Mouse (Mus musculus): ENCODE measurements around the gene Ccm2. TPM values are rescaled to one million over a fixed set of nuclear protein-coding genes. Genes with fewer than 3 reads are reported as not detected.
A peak's percentile ranks its signal among the peaks of the same experiment; 100 is the strongest.

Ccm2 gene
- total and polyA plus RNA-seq, 2 experiments: 16.5 to 49.6 TPM

DNA sequence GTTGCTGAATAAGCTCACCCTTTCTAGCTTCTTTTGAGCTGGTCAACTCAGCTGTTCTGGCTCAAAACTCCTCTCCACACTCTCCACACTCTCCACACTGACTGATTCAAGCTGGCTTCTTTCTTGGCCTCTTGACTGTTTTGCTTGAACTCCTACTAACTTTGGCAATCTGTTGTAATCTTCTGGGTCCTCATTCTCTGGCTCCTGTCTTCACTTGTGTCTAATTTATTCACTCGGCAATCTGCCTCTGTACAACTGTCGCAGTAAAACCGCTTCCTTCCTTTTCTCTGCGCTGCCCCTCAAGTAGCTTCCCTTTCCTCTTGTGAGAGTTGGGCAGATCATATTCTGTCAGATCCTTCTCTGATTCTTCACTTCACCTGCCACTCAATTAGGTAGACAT is 81.0 kb downstream of the Ccm2 start:
- Histone ChIP-seq H3K27ac (replicated peaks; ENCODE audit: insufficient read depth, low read depth, low read length) (0 out of 2 replicates have a peak overlapping the region, but pooled peaks have one; percentile 10), H3K79me2 (ENCODE audit: control insufficient read depth, insufficient read depth, low read length) (peaks cover 3% of the 10 kb centered on the region; the same call in 1 of the 2 replicates), H3K36me3 (ENCODE audit: control insufficient read depth, insufficient read depth, low read length) (peaks cover 5% of the 10 kb centered on the region; the same call in 1 of the 2 replicates), H3K27me3 (ENCODE audit: control insufficient read depth, insufficient read depth, low read length) (no peaks in the 10 kb centered on the region), H3K4me3 (ENCODE audit: insufficient read depth, low read depth, low read length) (no peak overlapping the region), H3K9ac (ENCODE audit: low read depth, low read length) (no peak overlapping the region), H3K4me1 (ENCODE audit: control insufficient read depth, insufficient read depth, low read length) (peaks cover 7% of the 10 kb centered on the region)
- WGBS: 81% methylated on average over 4 of the region's 4 CpGs
- DNase-seq (ENCODE audit: extremely low read depth, low read depth, low spot score): no peak
- no peak for TF ChIP-seq CTCF (IDR thresholded peaks at IDR 0.05; ENCODE audit: low read depth, low read length)
- no peak for TF ChIP-seq POLR2A (IDR thresholded peaks at IDR 0.05; ENCODE audit: extremely low read depth, insufficient read depth, low read length)

GRCm38 (mm10) chr11:6628568-6628967 is 81.9 kb downstream of the Ccm2 start:
- H3K4me3 ChIP-seq (ENCODE audit: insufficient read depth, low read depth, low read length): no peak overlapping the region
- WGBS: 37% methylated on average over 4 of the region's 4 CpGs
- no peak for DNase-seq (ENCODE audit: extremely low read depth, low read depth, low spot score)
- H3K27me3 ChIP-seq (ENCODE audit: control insufficient read depth, insufficient read depth, low read length): no peaks in the 10 kb centered on the region
- TF ChIP-seq CTCF (IDR thresholded peaks at IDR 0.05; ENCODE audit: low read depth, low read length) (peak; percentile 84), POLR2A (IDR thresholded peaks at IDR 0.05; ENCODE audit: extremely low read depth, insufficient read depth, low read length) (no peak)
- no peaks in the 10 kb centered on the region for H3K36me3 ChIP-seq (ENCODE audit: control insufficient read depth, insufficient read depth, low read length)
- H3K79me2 ChIP-seq (ENCODE audit: control insufficient read depth, insufficient read depth, low read length): peaks cover 3% of the 10 kb centered on the region; the same call in 1 of the 2 replicates
- H3K4me1 ChIP-seq (ENCODE audit: control insufficient read depth, insufficient read depth, low read length): peaks cover 7% of the 10 kb centered on the region
- no peak overlapping the region for H3K9ac ChIP-seq (ENCODE audit: low read depth, low read length)
- H3K27ac ChIP-seq (replicated peaks; ENCODE audit: insufficient read depth, low read depth, low read length): no peak overlapping the region

DNA sequence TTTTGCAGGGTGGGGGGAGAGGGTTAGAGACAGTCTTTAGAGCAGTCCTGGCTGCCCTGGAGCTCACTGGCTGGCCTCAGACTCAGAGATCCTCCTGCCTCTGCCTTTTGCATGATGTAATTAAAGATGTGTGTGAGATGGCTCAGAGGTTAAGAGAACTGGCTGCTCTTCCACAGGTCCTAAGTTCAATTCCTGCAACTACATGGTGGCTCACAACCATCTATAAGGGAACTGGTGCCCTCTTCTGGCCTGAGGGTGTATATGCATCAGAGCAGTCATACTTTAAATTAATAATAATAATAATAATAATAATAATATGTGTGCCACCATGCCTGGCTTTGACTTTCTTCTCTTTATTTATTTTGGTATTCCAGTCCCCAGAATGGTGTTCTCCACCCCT is 83.0 kb downstream of the Ccm2 start:
- no peaks in the 10 kb centered on the region for H3K36me3 ChIP-seq (ENCODE audit: control insufficient read depth, insufficient read depth, low read length)
- peak; percentile 36 for TF ChIP-seq CTCF (IDR thresholded peaks at IDR 0.05; ENCODE audit: low read depth, low read length)
- TF ChIP-seq POLR2A (IDR thresholded peaks at IDR 0.05; ENCODE audit: extremely low read depth, insufficient read depth, low read length): no peak
- H3K9ac ChIP-seq (ENCODE audit: low read depth, low read length): no peak overlapping the region
- peaks cover 3% of the 10 kb centered on the region; the same call in 1 of the 2 replicates for H3K79me2 ChIP-seq (ENCODE audit: control insufficient read depth, insufficient read depth, low read length)
- DNase-seq (ENCODE audit: extremely low read depth, low read depth, low spot score): peak; percentile 45
- H3K4me1 ChIP-seq (ENCODE audit: control insufficient read depth, insufficient read depth, low read length): peaks cover 5% of the 10 kb centered on the region
- H3K27me3 ChIP-seq (ENCODE audit: control insufficient read depth, insufficient read depth, low read length): no peaks in the 10 kb centered on the region
- no peak overlapping the region for H3K27ac ChIP-seq (replicated peaks; ENCODE audit: insufficient read depth, low read depth, low read length)
- no peak overlapping the region for H3K4me3 ChIP-seq (ENCODE audit: insufficient read depth, low read depth, low read length)

- 76% methylated on average over 8 of the region's 8 CpGs for WGBS
- H3K27ac ChIP-seq (replicated peaks; ENCODE audit: insufficient read depth, low read depth, low read length): no peak overlapping the region
- H3K4me1 ChIP-seq (ENCODE audit: control insufficient read depth, insufficient read depth, low read length): no peaks in the 10 kb centered on the region
- no peaks in the 10 kb centered on the region for H3K79me2 ChIP-seq (ENCODE audit: control insufficient read depth, insufficient read depth, low read length)
- H3K9ac ChIP-seq (ENCODE audit: low read depth, low read length): no peak overlapping the region
- H3K4me3 ChIP-seq (ENCODE audit: insufficient read depth, low read depth, low read length): no peak overlapping the region
- H3K36me3 ChIP-seq (ENCODE audit: control insufficient read depth, insufficient read depth, low read length): no peaks in the 10 kb centered on the region
- no peak for DNase-seq (ENCODE audit: extremely low read depth, low read depth, low spot score)
- H3K27me3 ChIP-seq (ENCODE audit: control insufficient read depth, insufficient read depth, low read length): no peaks in the 10 kb centered on the region
- no peak for TF ChIP-seq CTCF (IDR thresholded peaks at IDR 0.05; ENCODE audit: low read depth, low read length)
- TF ChIP-seq POLR2A (IDR thresholded peaks at IDR 0.05; ENCODE audit: extremely low read depth, insufficient read depth, low read length): no peak
These were observed 89.5 kb downstream of the Ccm2 start for GRCm38 (mm10) chr11:6636150-6636549.

DNA sequence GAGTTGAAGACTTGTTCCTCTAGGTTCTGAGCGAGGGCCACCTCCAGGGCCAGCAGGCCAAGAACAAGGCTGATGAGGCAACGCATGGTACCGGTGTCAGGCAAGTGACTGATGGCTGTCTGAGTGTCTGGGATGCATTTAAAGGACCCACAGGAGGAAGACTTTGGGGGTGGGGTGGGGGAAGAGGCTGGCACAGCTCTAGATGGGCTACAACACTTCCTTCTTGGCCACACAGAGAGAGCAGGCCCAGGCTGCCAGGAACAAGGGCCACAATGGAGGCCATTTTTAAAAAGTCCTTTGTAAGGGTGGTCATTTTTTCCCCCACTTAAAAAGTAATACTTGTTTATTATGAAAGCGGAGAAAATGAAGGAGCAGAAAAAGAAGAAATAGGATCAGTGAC is 91.8 kb downstream of the Ccm2 start, which contains the start of gene Wap:
Gene Wap, minus strand, starts transcription at position 101 of the 400 bp plus-strand sequence.
- Histone ChIP-seq H3K27ac (replicated peaks; ENCODE audit: insufficient read depth, low read depth, low read length) (no peak within 1 kb of the TSS), H3K36me3 (ENCODE audit: control insufficient read depth, insufficient read depth, low read length) (no peaks in the 10 kb centered on the region), H3K4me3 (ENCODE audit: insufficient read depth, low read depth, low read length) (no peak within 1 kb of the TSS), H3K27me3 (ENCODE audit: control insufficient read depth, insufficient read depth, low read length) (no peaks in the 10 kb centered on the region), H3K79me2 (ENCODE audit: control insufficient read depth, insufficient read depth, low read length) (no peaks in the 10 kb centered on the region), H3K9ac (ENCODE audit: low read depth, low read length) (no peak within 1 kb of the TSS), H3K4me1 (ENCODE audit: control insufficient read depth, insufficient read depth, low read length) (no peaks in the 10 kb centered on the region)
- DNase-seq (ENCODE audit: extremely low read depth, low read depth, low spot score): no peak
- TF ChIP-seq POLR2A (IDR thresholded peaks at IDR 0.05; ENCODE audit: extremely low read depth, insufficient read depth, low read length) (no peak), CTCF (IDR thresholded peaks at IDR 0.05; ENCODE audit: low read depth, low read length) (no peak)
- 96% methylated on average over 4 of the region's 4 CpGs for WGBS

DNA sequence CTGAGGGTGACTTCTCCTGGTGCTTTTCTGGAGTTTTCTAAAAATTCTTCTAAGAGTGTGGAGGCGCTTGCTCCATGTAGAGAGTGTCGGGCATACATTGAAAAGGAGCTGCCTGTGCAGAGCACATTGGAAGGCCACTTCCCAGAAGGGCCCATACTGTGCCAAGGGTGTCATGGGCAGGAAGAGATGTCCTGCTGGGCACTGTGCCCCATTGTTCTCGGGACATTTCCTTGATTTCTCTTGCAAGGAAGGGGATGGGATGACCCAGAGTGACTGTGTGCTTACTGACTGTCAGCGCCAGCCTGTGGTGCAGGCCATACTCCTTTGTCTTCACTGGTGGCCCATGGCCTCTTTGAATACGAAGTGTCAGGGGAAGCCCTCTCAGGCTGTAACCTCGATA is 92.4 kb downstream of the Ccm2 start:
- WGBS: 85% methylated on average over 6 of the region's 6 CpGs
- no peaks in the 10 kb centered on the region for H3K27me3 ChIP-seq (ENCODE audit: control insufficient read depth, insufficient read depth, low read length)
- H3K4me3 ChIP-seq (ENCODE audit: insufficient read depth, low read depth, low read length): no peak overlapping the region
- no peak overlapping the region for H3K27ac ChIP-seq (replicated peaks; ENCODE audit: insufficient read depth, low read depth, low read length)
- no peak overlapping the region for H3K9ac ChIP-seq (ENCODE audit: low read depth, low read length)
- H3K36me3 ChIP-seq (ENCODE audit: control insufficient read depth, insufficient read depth, low read length): no peaks in the 10 kb centered on the region
- TF ChIP-seq POLR2A (IDR thresholded peaks at IDR 0.05; ENCODE audit: extremely low read depth, insufficient read depth, low read length) (no peak), CTCF (IDR thresholded peaks at IDR 0.05; ENCODE audit: low read depth, low read length) (no peak)
- no peaks in the 10 kb centered on the region for H3K4me1 ChIP-seq (ENCODE audit: control insufficient read depth, insufficient read depth, low read length)
- DNase-seq (ENCODE audit: extremely low read depth, low read depth, low spot score): no peak
- H3K79me2 ChIP-seq (ENCODE audit: control insufficient read depth, insufficient read depth, low read length): no peaks in the 10 kb centered on the region
